Comparison of ENCODE assay signal across 8 mouse cellular contexts in genomic region chrX:7610536-7611258, GRCm38 (mm10). TPM values are rescaled to one million over a fixed set of nuclear protein-coding genes. Genes with fewer than 3 reads are reported as not detected.
DNase-seq lines count a peak whose midpoint lies in the region; ATAC-seq and TF ChIP-seq lines count a peak whose summit lies in the region.

No protein-coding gene starts in this region.

- 18% methylated on average over 26 of the region's 26 CpGs for WGBS in heart, embryonic 10.5 days
- 25% methylated on average over 26 of the region's 26 CpGs for WGBS in heart, adult 2 months
- 17% methylated on average over 26 of the region's 26 CpGs for WGBS in embryonic facial prominence, embryonic 11.5 days
- WGBS in neural tube, embryonic 12.5 days, result 17% methylated on average over 26 of the region's 26 CpGs

- no peak for DNase-seq in heart, embryonic 10.5 days (ENCODE audit: low spot score)
- DNase-seq in heart, adult 2 months, result no peak
- peak; percentile 13 for DNase-seq in ES-CJ7 (ENCODE audit: low read depth, low spot score)
- DNase-seq in embryonic facial prominence, embryonic 11.5 days (ENCODE audit: low spot score), result peak; percentile 6
- peak; percentile 10 to 14 for DNase-seq in layer of hippocampus, adult 8-10 months (ENCODE audit: low spot score in 2 of 2)
- no peak for DNase-seq in thymus, postnatal 0 days (ENCODE audit: low spot score)

- TF ChIP-seq EP300 in heart, adult 2 months (IDR thresholded peaks at IDR 0.05; ENCODE audit: insufficient read depth, low read depth, low read length), result no peak

- H3K4me3 ChIP-seq in heart, embryonic 10.5 days, result peak overlapping the region; percentile 57
- H3K4me3 ChIP-seq in heart, adult 2 months, result no peak overlapping the region
- peak overlapping the region; percentile 32 for H3K4me3 ChIP-seq in embryonic facial prominence, embryonic 11.5 days (ENCODE audit: low read depth, low read length)
- H3K4me3 ChIP-seq in neural tube, embryonic 12.5 days, result peak overlapping the region; percentile 30

- no peaks in the 10 kb centered on the region for H3K36me3 ChIP-seq in heart, embryonic 10.5 days
- no peaks in the 10 kb centered on the region for H3K36me3 ChIP-seq in heart, adult 2 months (ENCODE audit: control insufficient read depth, insufficient read depth, low read length)
- no peaks in the 10 kb centered on the region for H3K36me3 ChIP-seq in embryonic facial prominence, embryonic 11.5 days (replicated peaks; ENCODE audit: control insufficient read depth, insufficient read depth, low read depth, low read length)
- no peaks in the 10 kb centered on the region for H3K36me3 ChIP-seq in neural tube, embryonic 12.5 days

- H3K27me3 ChIP-seq in heart, embryonic 10.5 days (ENCODE audit: insufficient read depth, poor library complexity, severe bottlenecking), result peaks cover 14% of the 10 kb centered on the region
- no peaks in the 10 kb centered on the region for H3K27me3 ChIP-seq in heart, adult 2 months (ENCODE audit: control insufficient read depth, insufficient read depth, low read length)
- H3K27me3 ChIP-seq in embryonic facial prominence, embryonic 11.5 days (ENCODE audit: control insufficient read depth, insufficient read depth, low read length), result no peaks in the 10 kb centered on the region
- no peaks in the 10 kb centered on the region for H3K27me3 ChIP-seq in neural tube, embryonic 12.5 days (replicated peaks)

- TF ChIP-seq CTCF in heart, adult 2 months (IDR thresholded peaks at IDR 0.05), result no peak

- no peak overlapping the region for H3K27ac ChIP-seq in heart, embryonic 10.5 days
- H3K27ac ChIP-seq in heart, adult 2 months, result no peak overlapping the region
- no peak overlapping the region for H3K27ac ChIP-seq in embryonic facial prominence, embryonic 11.5 days (replicated peaks; ENCODE audit: low read depth, low read length)
- H3K27ac ChIP-seq in neural tube, embryonic 12.5 days, result no peak overlapping the region

- H3K4me2 ChIP-seq in embryonic facial prominence, embryonic 11.5 days (ENCODE audit: low read depth, low read length), result peak overlapping the region; percentile 57
- peak overlapping the region; percentile 65 for H3K4me2 ChIP-seq in neural tube, embryonic 12.5 days (replicated peaks)

- H3K4me1 ChIP-seq in heart, embryonic 10.5 days, result no peaks in the 10 kb centered on the region
- no peaks in the 10 kb centered on the region for H3K4me1 ChIP-seq in heart, adult 2 months (ENCODE audit: control insufficient read depth, insufficient read depth, low read length)
- H3K4me1 ChIP-seq in embryonic facial prominence, embryonic 11.5 days (ENCODE audit: control insufficient read depth, insufficient read depth, low read length), result no peaks in the 10 kb centered on the region
- no peaks in the 10 kb centered on the region for H3K4me1 ChIP-seq in neural tube, embryonic 12.5 days

- intact Hi-C loops in heart, adult 2 months (cut with DNase I), result no loop called here

- TF ChIP-seq POLR2A in heart, adult 2 months (IDR thresholded peaks at IDR 0.05; ENCODE audit: insufficient read depth, low read depth, low read length), result no peak

- ATAC-seq in embryonic facial prominence, embryonic 11.5 days (replicated peaks; ENCODE audit: insufficient number of reproducible peaks, low FRiP score, low TSS enrichment, low read depth), result no peak
- ATAC-seq in neural tube, embryonic 12.5 days (ENCODE audit: low FRiP score, low read depth), result peak; percentile 67
- no peak for ATAC-seq in CD4-positive, CD25-positive, alpha-beta regulatory T cell, adult 4 months

- H3K9me3 ChIP-seq in heart, embryonic 10.5 days, result no peaks in the 10 kb centered on the region
- H3K9me3 ChIP-seq in embryonic facial prominence, embryonic 11.5 days (replicated peaks; ENCODE audit: control insufficient read depth, low read length), result no peaks in the 10 kb centered on the region
- no peaks in the 10 kb centered on the region for H3K9me3 ChIP-seq in neural tube, embryonic 12.5 days

- H3K79me2 ChIP-seq in heart, adult 2 months (replicated peaks; ENCODE audit: control insufficient read depth, insufficient read depth, low read length), result no peaks in the 10 kb centered on the region

- H3K9ac ChIP-seq in heart, adult 2 months (ENCODE audit: low read depth, low read length), result no peak overlapping the region
- peak overlapping the region; percentile 46; the same call in 1 of the 2 replicates for H3K9ac ChIP-seq in embryonic facial prominence, embryonic 11.5 days (replicated peaks; ENCODE audit: low read length)
- 0 out of 2 replicates have a peak overlapping the region, but pooled peaks have one; percentile 21 for H3K9ac ChIP-seq in neural tube, embryonic 12.5 days

RNA-seq across cellular contexts. Expression of gene Cacna1f, which starts 3.8 kb away (rescaled TPM):
- 0.03 TPM in 1 of 2 replicates, not detected in the other for polyA plus RNA-seq in heart, embryonic 10.5 days (2016; fragmentation: Nextera tagmentation; extraction: Ambion mirVana)
- total RNA-seq in heart, adult 2 months (2021), result not detected
- 0.02 TPM in 1 of 2 replicates, not detected in the other for polyA plus RNA-seq in heart, adult 2 months (2012; rRNA removed)
- not detected in 2 replicates for polyA plus RNA-seq in embryonic facial prominence, embryonic 11.5 days (2014; fragmentation: Nextera tagmentation; extraction: Ambion mirVana)
- total RNA-seq in layer of hippocampus, adult 8-10 months (2022), result under 1 TPM in 1 of 4 experiments, not detected in 3; 0.34 TPM
- polyA plus RNA-seq in neural tube, embryonic 12.5 days (2016; fragmentation: Nextera tagmentation; extraction: Ambion mirVana), result 0.47 TPM in 1 of 2 replicates, not detected in the other
- polyA plus RNA-seq in thymus, postnatal 0 days (2015; fragmentation: Nextera tagmentation; extraction: Ambion mirVana), result 0.04 and 0.07 TPM in 2 replicates
- polyA plus RNA-seq in CD4-positive, CD25-positive, alpha-beta regulatory T cell, adult 4 months (2017; shearing (Covaris generic)), result not detected

RNA-seq across cellular contexts. Expression of gene Ccdc22, which starts 5.4 kb away (rescaled TPM):
- polyA plus RNA-seq in heart, embryonic 10.5 days (2016; fragmentation: Nextera tagmentation; extraction: Ambion mirVana), result 27.1 and 27.6 TPM in 2 replicates
- total RNA-seq in heart, adult 2 months (2021), result 10 to 100 TPM; 11.4 to 12.1 TPM
- polyA plus RNA-seq in heart, adult 2 months (2012; rRNA removed), result 9.6 and 11.2 TPM in 2 replicates
- polyA plus RNA-seq in embryonic facial prominence, embryonic 11.5 days (2014; fragmentation: Nextera tagmentation; extraction: Ambion mirVana), result 26.9 TPM in 2 replicates
- total RNA-seq in layer of hippocampus, adult 8-10 months (2022), result 10 to 100 TPM; 20.7 to 25.7 (median 23.1) TPM
- polyA plus RNA-seq in neural tube, embryonic 12.5 days (2016; fragmentation: Nextera tagmentation; extraction: Ambion mirVana), result 30.2 and 30.6 TPM in 2 replicates
- 33.1 and 36.0 TPM in 2 replicates for polyA plus RNA-seq in thymus, postnatal 0 days (2015; fragmentation: Nextera tagmentation; extraction: Ambion mirVana)
- polyA plus RNA-seq in CD4-positive, CD25-positive, alpha-beta regulatory T cell, adult 4 months (2017; shearing (Covaris generic)), result 10 to 100 TPM; 14.0 to 27.4 TPM

RNA-seq across cellular contexts. Expression of gene Syp, which starts 27.6 kb away (rescaled TPM):
- 0.91 and 1.1 TPM in 2 replicates for polyA plus RNA-seq in heart, embryonic 10.5 days (2016; fragmentation: Nextera tagmentation; extraction: Ambion mirVana)
- 1 to 10 TPM; 2.6 to 4.2 TPM for total RNA-seq in heart, adult 2 months (2021)
- polyA plus RNA-seq in heart, adult 2 months (2012; rRNA removed), result 3.4 and 3.8 TPM in 2 replicates
- polyA plus RNA-seq in embryonic facial prominence, embryonic 11.5 days (2014; fragmentation: Nextera tagmentation; extraction: Ambion mirVana), result 5.3 and 5.8 TPM in 2 replicates
- 1,000 to 10,000 TPM; 1,661 to 2,111 (median 1,867) TPM for total RNA-seq in layer of hippocampus, adult 8-10 months (2022)
- 62.2 and 71.0 TPM in 2 replicates for polyA plus RNA-seq in neural tube, embryonic 12.5 days (2016; fragmentation: Nextera tagmentation; extraction: Ambion mirVana)
- polyA plus RNA-seq in thymus, postnatal 0 days (2015; fragmentation: Nextera tagmentation; extraction: Ambion mirVana), result 0.40 and 0.55 TPM in 2 replicates
- polyA plus RNA-seq in CD4-positive, CD25-positive, alpha-beta regulatory T cell, adult 4 months (2017; shearing (Covaris generic)), result 1 to 10 TPM; 9.3 TPM

RNA-seq across cellular contexts. Expression of gene Ppp1r3f, which starts 36.6 kb away (rescaled TPM):
- polyA plus RNA-seq in heart, embryonic 10.5 days (2016; fragmentation: Nextera tagmentation; extraction: Ambion mirVana), result 2.1 and 2.5 TPM in 2 replicates
- total RNA-seq in heart, adult 2 months (2021), result 1 to 10 TPM; 2.6 to 3.0 TPM
- 1.8 and 2.2 TPM in 2 replicates for polyA plus RNA-seq in heart, adult 2 months (2012; rRNA removed)
- polyA plus RNA-seq in embryonic facial prominence, embryonic 11.5 days (2014; fragmentation: Nextera tagmentation; extraction: Ambion mirVana), result 1.2 and 1.3 TPM in 2 replicates
- 10 to 100 TPM; 16.1 to 20.2 (median 17.2) TPM for total RNA-seq in layer of hippocampus, adult 8-10 months (2022)
- polyA plus RNA-seq in neural tube, embryonic 12.5 days (2016; fragmentation: Nextera tagmentation; extraction: Ambion mirVana), result 4.6 and 5.3 TPM in 2 replicates
- polyA plus RNA-seq in thymus, postnatal 0 days (2015; fragmentation: Nextera tagmentation; extraction: Ambion mirVana), result 0.73 TPM in 2 replicates
- 1 to 10 TPM; 3.4 to 9.2 TPM for polyA plus RNA-seq in CD4-positive, CD25-positive, alpha-beta regulatory T cell, adult 4 months (2017; shearing (Covaris generic))

RNA-seq across cellular contexts. Expression of gene Foxp3, which starts 37.3 kb away (rescaled TPM):
- 0.10 TPM in 1 of 2 replicates, not detected in the other for polyA plus RNA-seq in heart, embryonic 10.5 days (2016; fragmentation: Nextera tagmentation; extraction: Ambion mirVana)
- total RNA-seq in heart, adult 2 months (2021), result not detected
- polyA plus RNA-seq in heart, adult 2 months (2012; rRNA removed), result not detected in 2 replicates
- polyA plus RNA-seq in embryonic facial prominence, embryonic 11.5 days (2014; fragmentation: Nextera tagmentation; extraction: Ambion mirVana), result 0.07 TPM in 1 of 2 replicates, not detected in the other
- under 1 TPM in 1 of 4 experiments, not detected in 3; 0.09 TPM for total RNA-seq in layer of hippocampus, adult 8-10 months (2022)
- 0.06 and 0.09 TPM in 2 replicates for polyA plus RNA-seq in neural tube, embryonic 12.5 days (2016; fragmentation: Nextera tagmentation; extraction: Ambion mirVana)
- polyA plus RNA-seq in thymus, postnatal 0 days (2015; fragmentation: Nextera tagmentation; extraction: Ambion mirVana), result 0.10 and 0.44 TPM in 2 replicates
- polyA plus RNA-seq in CD4-positive, CD25-positive, alpha-beta regulatory T cell, adult 4 months (2017; shearing (Covaris generic)), result 10 to 100 TPM; 48.7 to 55.3 TPM

Comparison
In these comparisons a context has a peak if more than half of its experiments do, and no peak if none do; other contexts are left out.
1. DNase-seq: peak in ES-CJ7 (single experiment), embryonic facial prominence, embryonic 11.5 days (single experiment) and layer of hippocampus, adult 8-10 months (2 of 2); none in heart, embryonic 10.5 days (single experiment), heart, adult 2 months (0 of 2) and thymus, postnatal 0 days (single experiment).